Mouse (Mus musculus) myocyte (in vitro differentiated cells): ENCODE data around the gene Pard3. TPM values are rescaled to one million over a fixed set of nuclear protein-coding genes. Genes with fewer than 3 reads are reported as not detected.
A peak's percentile ranks its signal among the peaks of the same experiment; 100 is the strongest.

Experiments
- H3K27me3 ChIP-seq: one replicate; pipeline ENCODE4 v1.6.1; 2011; ENCODE audit not compliant: control insufficient read depth, insufficient read depth, insufficient read length
- H3K36me3 ChIP-seq: one replicate; pipeline ENCODE4 v1.6.1; 2011; ENCODE audit not compliant: control insufficient read depth, insufficient read depth
- H3K4me2 ChIP-seq: one replicate; pipeline ENCODE4 v1.6.1; 2011; ENCODE audit warnings: low read depth, control low read depth
- H3K4me3 ChIP-seq: one replicate; pipeline ENCODE4 v1.5.1; 2011; ENCODE audit warnings: mild to moderate bottlenecking, control low read depth, moderate library complexity
- H3K79me2 ChIP-seq: one replicate; pipeline ENCODE4 v1.6.1; 2011; ENCODE audit not compliant: control insufficient read depth, insufficient read depth
- H3ac ChIP-seq: one replicate; pipeline ENCODE4 v1.6.1; 2011; ENCODE audit not compliant: control insufficient read depth, insufficient read length
- CEBPB ChIP-seq: IDR thresholded peaks from 2 replicates; pipeline ENCODE4 v1.6.1; 2011; ENCODE audit warnings: mild to moderate bottlenecking, moderate library complexity; ENCODE audit not compliant: poor library complexity, insufficient read depth, severe bottlenecking
- E2F4 ChIP-seq: IDR thresholded peaks from one replicate; pipeline ENCODE4 v1.6.1; 2011; ENCODE audit warnings: mild to moderate bottlenecking, control low read depth, moderate library complexity; ENCODE audit not compliant: insufficient read depth
- MAX ChIP-seq: IDR thresholded peaks from one replicate; pipeline ENCODE4 v1.6.1; 2011; ENCODE audit warnings: low read depth, mild to moderate bottlenecking, control low read depth
- MYOD1 ChIP-seq, 3 experiments: IDR thresholded peaks; one replicate each; pipeline ENCODE4 v1.6.1; 2011; ENCODE audit warnings: control low read depth in 2 of 3, low read depth in 2 of 3, mild to moderate bottlenecking in 2 of 3, moderate library complexity in 1 of 3; ENCODE audit not compliant: insufficient read length in 2 of 3, control insufficient read depth in 1 of 3
- MYOG ChIP-seq, 3 experiments: IDR thresholded peaks; one replicate each; pipeline ENCODE4 v1.6.1; 2011; ENCODE audit warnings: control low read depth in 2 of 3, low read depth in 2 of 3, mild to moderate bottlenecking in 2 of 3; ENCODE audit not compliant: insufficient read length in 2 of 3, control insufficient read depth in 1 of 3, insufficient read depth in 1 of 3
- POLR2A ChIP-seq: IDR thresholded peaks from one replicate; pipeline ENCODE4 v1.6.1; 2011; ENCODE audit warnings: low read depth, mild to moderate bottlenecking, control low read depth, moderate library complexity; ENCODE audit not compliant: insufficient read length
- POLR2AphosphoS2 ChIP-seq: IDR thresholded peaks from one replicate; pipeline ENCODE4 v1.6.1; 2011; ENCODE audit warnings: low read depth, control low read depth; ENCODE audit not compliant: insufficient read length
- REST ChIP-seq: IDR thresholded peaks from one replicate; pipeline ENCODE4 v1.6.1; 2011; ENCODE audit warnings: mild to moderate bottlenecking, control low read depth, moderate library complexity; ENCODE audit not compliant: insufficient read depth, insufficient read length
- SRF ChIP-seq: IDR thresholded peaks from one replicate; pipeline ENCODE4 v1.6.1; 2011; ENCODE audit warnings: low read depth; ENCODE audit not compliant: control insufficient read depth, insufficient read length
- TCF12 ChIP-seq: IDR thresholded peaks from one replicate; pipeline ENCODE4 v1.6.1; 2011; ENCODE audit warnings: mild to moderate bottlenecking, control low read depth; ENCODE audit not compliant: poor library complexity, insufficient read depth, severe bottlenecking
- TCF3 ChIP-seq: IDR thresholded peaks from one replicate; pipeline ENCODE4 v1.6.1; 2011; ENCODE audit warnings: low read depth, control low read depth; ENCODE audit not compliant: insufficient read length
- USF1 ChIP-seq: IDR thresholded peaks from one replicate; pipeline ENCODE4 v1.6.1; 2011; ENCODE audit warnings: low read depth, mild to moderate bottlenecking, control low read depth, moderate library complexity
- polyA plus RNA-seq: library from polyadenylated mRNA; unstranded; fragments of >200 nt; fragmentation: generic; extraction: Trizol; gene quantifications from one replicate; pipeline ENCODE4 v1.2.1, GENCODE M21; 2012; ENCODE audit warnings: missing spikeins

Pard3 gene
- polyA plus RNA-seq, 1 experiment, result 24.3 TPM

- Histone ChIP-seq H3K4me3 (no peak overlapping the region), H3K4me2 (no peak overlapping the region), H3K27me3 (no peaks in the 10 kb centered on the region), H3K36me3 (peaks cover 2% of the 10 kb centered on the region), H3K79me2 (no peaks in the 10 kb centered on the region), H3ac (no peak overlapping the region)
- no peak for TF ChIP-seq TCF12
- TF ChIP-seq SRF, result no peak
- TF ChIP-seq E2F4, result no peak
- TF ChIP-seq MAX, result no peak
- no peak for TF ChIP-seq MYOD1 (IDR thresholded peaks at IDR 0.05; ENCODE audit: control insufficient read depth in 1 of 3, insufficient read length in 2 of 3, low read depth in 2 of 3)
- TF ChIP-seq CEBPB, result no peak
- TF ChIP-seq USF1, result no peak
- no peak for TF ChIP-seq POLR2A
- TF ChIP-seq TCF3, result no peak
- no peak for TF ChIP-seq POLR2AphosphoS2
- TF ChIP-seq MYOG (IDR thresholded peaks at IDR 0.05; ENCODE audit: control insufficient read depth in 1 of 3, insufficient read depth in 1 of 3, insufficient read length in 2 of 3, low read depth in 2 of 3), result no peak
- TF ChIP-seq REST, result no peak
Measured at GRCm38 (mm10) chr8:127485618-127486017, 421.9 kb downstream of the Pard3 start.

GRCm38 (mm10) chr8:127491963-127492362 lies 428.3 kb downstream of the Pard3 start:
- Histone ChIP-seq H3K79me2 (no peaks in the 10 kb centered on the region), H3K4me3 (no peak overlapping the region), H3K4me2 (no peak overlapping the region), H3ac (no peak overlapping the region), H3K27me3 (no peaks in the 10 kb centered on the region), H3K36me3 (no peaks in the 10 kb centered on the region)
- no peak for TF ChIP-seq TCF3
- TF ChIP-seq MAX, result no peak
- no peak for TF ChIP-seq E2F4
- TF ChIP-seq USF1, result no peak
- no peak for TF ChIP-seq POLR2A
- no peak for TF ChIP-seq TCF12
- no peak for TF ChIP-seq CEBPB
- no peak for TF ChIP-seq MYOD1 (IDR thresholded peaks at IDR 0.05; ENCODE audit: control insufficient read depth in 1 of 3, insufficient read length in 2 of 3, low read depth in 2 of 3)
- TF ChIP-seq SRF, result no peak
- TF ChIP-seq POLR2AphosphoS2, result no peak
- no peak for TF ChIP-seq REST
- no peak for TF ChIP-seq MYOG (IDR thresholded peaks at IDR 0.05; ENCODE audit: control insufficient read depth in 1 of 3, insufficient read depth in 1 of 3, insufficient read length in 2 of 3, low read depth in 2 of 3)

DNA sequence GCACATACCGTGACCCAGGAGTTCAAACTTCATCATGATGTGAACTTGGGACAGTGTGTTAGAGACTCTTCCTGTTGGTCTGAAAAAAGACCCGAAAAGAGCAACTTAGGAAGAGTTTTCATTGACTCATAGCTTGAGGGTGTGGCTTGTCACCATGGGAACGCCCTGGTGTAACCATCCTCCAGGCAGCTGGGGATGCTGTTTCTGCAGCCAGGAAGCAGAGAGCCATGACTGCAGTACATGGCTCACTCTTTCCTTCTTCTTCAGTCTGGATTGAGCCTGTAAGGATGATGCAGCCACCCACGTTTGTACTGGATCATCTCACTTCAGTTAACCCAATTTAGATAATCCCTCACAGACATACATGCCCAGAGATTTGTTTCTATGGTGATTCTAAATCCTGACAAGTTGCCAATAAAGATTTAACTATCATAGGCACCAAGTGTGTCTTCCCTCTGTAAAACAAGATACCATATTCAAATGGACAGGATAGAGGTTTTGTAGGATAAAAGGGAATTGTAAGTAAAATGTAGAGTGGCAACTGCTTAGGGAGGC lies 431.6 kb downstream of the Pard3 start:
- H3K36me3 ChIP-seq, result no peaks in the 10 kb centered on the region
- H3ac ChIP-seq, result no peak overlapping the region
- TF ChIP-seq MYOD1 (IDR thresholded peaks at IDR 0.05; ENCODE audit: control insufficient read depth in 1 of 3, insufficient read length in 2 of 3, low read depth in 2 of 3), result peak in 2 of 3 experiments; percentile 15 to 55
- TF ChIP-seq CEBPB, result no peak
- H3K27me3 ChIP-seq, result no peaks in the 10 kb centered on the region
- no peak overlapping the region for H3K4me2 ChIP-seq
- H3K4me3 ChIP-seq, result no peak overlapping the region
- H3K79me2 ChIP-seq, result no peaks in the 10 kb centered on the region

DNA sequence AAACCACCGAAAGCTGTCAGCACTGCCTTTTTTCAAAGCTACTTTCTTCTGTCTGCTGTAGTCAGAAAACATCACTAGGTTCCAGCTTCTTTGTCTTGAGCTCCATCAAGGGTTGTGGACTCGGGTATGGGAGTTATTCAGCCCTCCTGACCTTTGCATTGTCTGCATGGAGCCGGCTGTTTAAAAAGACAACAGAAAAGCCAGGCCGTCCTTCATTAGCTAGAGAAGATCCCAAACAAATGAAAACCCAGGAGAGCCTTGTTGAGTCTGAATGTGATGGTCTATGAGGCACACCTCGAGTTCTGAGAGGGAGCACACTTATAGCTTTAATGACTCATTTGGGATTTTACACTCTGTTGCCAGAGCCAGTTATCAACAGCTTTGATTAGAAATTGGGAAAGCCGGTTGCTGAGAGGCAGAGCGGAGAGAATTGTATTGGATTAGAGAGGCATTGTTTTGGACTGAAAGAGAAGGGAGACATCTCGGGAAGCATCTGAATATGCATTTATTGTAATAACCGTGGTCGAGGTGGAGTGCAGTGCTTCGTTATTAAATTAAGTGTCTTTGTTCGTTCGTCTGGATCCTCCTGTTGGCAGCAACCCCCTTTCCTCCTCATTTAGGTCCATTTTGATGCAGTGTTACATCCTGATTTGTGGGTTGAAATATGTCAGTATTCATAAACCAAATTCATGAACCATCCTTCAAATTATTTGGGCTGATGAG lies 435.5 kb downstream of the Pard3 start:
- no peaks in the 10 kb centered on the region for H3K27me3 ChIP-seq
- TF ChIP-seq POLR2A (no peak), E2F4 (no peak), POLR2AphosphoS2 (no peak), CEBPB (no peak), MYOD1 (IDR thresholded peaks at IDR 0.05; ENCODE audit: control insufficient read depth in 1 of 3, insufficient read length in 2 of 3, low read depth in 2 of 3) (no peak), MYOG (IDR thresholded peaks at IDR 0.05; ENCODE audit: control insufficient read depth in 1 of 3, insufficient read depth in 1 of 3, insufficient read length in 2 of 3, low read depth in 2 of 3) (no peak), TCF3 (no peak), USF1 (no peak), MAX (no peak), TCF12 (no peak), SRF (no peak), REST (no peak)
- no peaks in the 10 kb centered on the region for H3K36me3 ChIP-seq
- no peak overlapping the region for H3K4me2 ChIP-seq
- no peak overlapping the region for H3K4me3 ChIP-seq
- no peaks in the 10 kb centered on the region for H3K79me2 ChIP-seq
- H3ac ChIP-seq, result no peak overlapping the region

DNA sequence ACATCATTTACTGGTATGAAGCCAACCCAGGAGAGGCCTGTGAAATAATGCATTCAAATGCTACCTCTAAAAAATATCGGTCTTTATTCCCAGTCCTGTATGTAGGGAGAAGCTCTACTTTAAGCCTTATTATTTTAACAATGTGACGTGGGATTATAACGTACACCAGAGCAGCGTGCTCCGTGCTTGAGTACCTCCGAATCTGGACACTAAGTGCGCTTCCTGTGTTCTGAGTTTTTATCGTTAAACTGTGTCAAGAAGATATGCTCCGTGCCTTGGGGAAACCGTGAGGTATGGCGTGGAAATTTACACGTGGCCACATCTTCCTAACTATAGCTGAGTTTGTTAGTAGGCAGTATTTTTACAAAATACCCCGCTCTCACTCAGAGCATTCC lies 436.0 kb downstream of the Pard3 start:
- Histone ChIP-seq H3K79me2 (no peaks in the 10 kb centered on the region), H3ac (no peak overlapping the region), H3K36me3 (no peaks in the 10 kb centered on the region), H3K4me3 (no peak overlapping the region), H3K4me2 (no peak overlapping the region), H3K27me3 (no peaks in the 10 kb centered on the region)
- TF ChIP-seq E2F4 (no peak), POLR2A (no peak), TCF3 (no peak), MYOG (IDR thresholded peaks at IDR 0.05; ENCODE audit: control insufficient read depth in 1 of 3, insufficient read depth in 1 of 3, insufficient read length in 2 of 3, low read depth in 2 of 3) (no peak), TCF12 (no peak), POLR2AphosphoS2 (no peak), REST (no peak), SRF (no peak), MYOD1 (IDR thresholded peaks at IDR 0.05; ENCODE audit: control insufficient read depth in 1 of 3, insufficient read length in 2 of 3, low read depth in 2 of 3) (no peak), CEBPB (no peak), USF1 (no peak), MAX (no peak)
